Mouse (Mus musculus) natural killer cell, adult 2 months (primary cell): Measurements from ENCODE around the gene Tram2.

Source experiments
- DNase-seq, 2 experiments: peaks; one replicate each; pipeline ENCODE4 v3.0.0; 2022; ENCODE audit warnings: low spot score in 2 of 2

Gene Tram2

GRCm38 (mm10) chr1:21014463-21014862, 64.6 kb downstream of the Tram2 start:
- no peak for DNase-seq

DNA sequence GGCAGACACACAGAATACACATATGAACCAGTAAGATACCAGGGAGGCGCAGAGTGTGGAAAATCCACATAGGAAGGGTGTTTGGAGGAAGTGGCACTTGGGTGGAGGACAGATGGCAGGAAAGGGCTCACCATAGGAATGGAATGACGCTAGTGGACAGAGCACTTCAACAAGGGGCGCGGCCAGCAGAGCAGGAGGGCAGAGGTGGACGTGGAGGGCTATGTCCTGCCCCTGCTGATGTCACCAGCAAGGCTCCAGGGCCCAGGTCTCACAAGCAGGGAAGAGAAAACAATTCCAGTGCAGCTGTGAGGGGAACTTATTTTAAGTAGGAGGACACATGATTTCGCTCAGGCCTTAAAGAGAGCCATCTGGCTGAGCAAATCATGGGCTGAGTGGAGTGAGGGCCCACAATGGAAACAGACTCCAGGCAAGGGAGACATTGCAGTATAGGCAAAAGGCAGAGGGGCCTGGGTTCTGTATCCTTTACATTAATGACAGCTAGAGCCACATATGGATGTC, 68.7 kb downstream of the Tram2 start:
- no peak for DNase-seq

DNA sequence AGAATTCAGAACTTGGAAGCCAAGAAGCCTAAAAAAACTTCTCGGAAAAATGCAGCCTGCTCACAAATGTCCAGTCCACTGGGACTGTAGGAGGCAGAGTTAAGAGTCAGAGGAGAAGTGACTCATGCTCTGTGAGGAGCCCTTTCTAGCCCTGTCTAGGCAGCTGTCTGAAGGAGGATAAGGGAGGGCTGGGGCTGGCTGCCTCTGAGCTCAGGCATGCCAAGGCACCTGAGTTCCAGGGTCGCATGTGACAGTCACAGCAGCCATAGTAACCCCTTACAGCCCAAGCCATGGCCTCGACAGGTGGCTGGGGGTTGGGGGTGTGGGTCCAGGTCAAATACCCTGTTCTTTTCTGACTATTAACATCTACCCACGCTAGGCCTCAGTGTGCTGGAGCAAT, 70.1 kb downstream of the Tram2 start:
- DNase-seq, result no peak

DNA sequence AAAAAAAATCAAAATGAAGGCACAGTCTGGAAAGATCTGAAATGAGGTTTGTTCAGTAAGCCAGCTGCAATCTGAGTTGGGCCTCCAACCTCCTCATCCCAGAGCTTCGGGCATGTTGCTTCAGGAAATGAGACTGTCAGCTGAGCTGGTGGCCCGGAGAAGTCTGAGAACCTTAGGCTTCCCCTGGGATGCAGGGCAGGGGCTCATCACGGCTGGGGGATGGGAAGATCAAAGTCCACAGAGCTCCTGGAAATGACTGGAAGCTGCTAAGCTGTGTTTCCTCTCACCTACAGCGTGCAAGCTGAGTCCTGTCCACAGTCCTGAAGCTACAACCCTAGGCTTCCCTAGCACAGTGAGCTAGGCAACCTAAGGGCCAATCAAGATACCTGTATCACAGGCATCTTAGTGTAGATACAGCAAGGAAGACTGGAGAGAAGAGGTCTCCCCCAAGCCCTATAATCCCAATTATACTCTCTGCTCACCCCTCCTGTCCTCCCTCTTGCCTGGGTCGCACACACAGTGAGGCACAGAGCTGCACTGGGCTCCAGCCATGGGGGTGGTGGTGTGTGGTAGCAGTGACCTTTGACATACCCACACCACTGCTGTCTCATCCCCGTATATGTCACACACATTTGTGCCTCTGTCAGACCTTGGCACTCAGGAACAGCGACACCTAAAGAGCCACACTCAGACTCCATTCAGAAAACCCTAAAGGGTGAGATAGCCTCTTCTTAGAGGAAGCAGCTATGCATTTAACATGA, 70.9 kb downstream of the Tram2 start:
- no peak for DNase-seq

DNA sequence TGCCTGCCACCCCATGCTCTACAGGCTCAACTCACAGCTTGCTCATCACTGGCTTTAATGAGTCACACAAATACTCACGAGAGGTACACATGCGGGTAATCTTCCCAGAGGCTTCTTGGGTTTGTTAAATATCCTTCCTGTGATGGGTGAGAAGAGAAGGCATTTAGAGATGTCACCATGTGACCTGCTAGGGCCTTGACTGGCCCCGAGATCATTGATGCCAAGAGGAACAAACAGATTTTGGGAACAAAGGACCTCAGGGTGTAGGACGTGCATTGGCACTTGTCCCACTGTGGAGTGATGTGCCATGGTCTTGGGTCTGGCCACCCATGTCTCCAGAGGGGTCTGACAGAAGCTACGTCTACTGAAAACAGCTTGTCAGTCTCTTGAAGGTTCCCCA, 72.3 kb downstream of the Tram2 start:
- DNase-seq, result no peak

- DNase-seq, result no peak
These were observed 74.4 kb downstream of the Tram2 start for GRCm38 (mm10) chr1:21004596-21004995.

- no peak for DNase-seq
These were observed 76.5 kb downstream of the Tram2 start for GRCm38 (mm10) chr1:21002246-21003142.

- no peak for DNase-seq
These were observed 81.1 kb downstream of the Tram2 start for GRCm38 (mm10) chr1:20997881-20998389.

DNA sequence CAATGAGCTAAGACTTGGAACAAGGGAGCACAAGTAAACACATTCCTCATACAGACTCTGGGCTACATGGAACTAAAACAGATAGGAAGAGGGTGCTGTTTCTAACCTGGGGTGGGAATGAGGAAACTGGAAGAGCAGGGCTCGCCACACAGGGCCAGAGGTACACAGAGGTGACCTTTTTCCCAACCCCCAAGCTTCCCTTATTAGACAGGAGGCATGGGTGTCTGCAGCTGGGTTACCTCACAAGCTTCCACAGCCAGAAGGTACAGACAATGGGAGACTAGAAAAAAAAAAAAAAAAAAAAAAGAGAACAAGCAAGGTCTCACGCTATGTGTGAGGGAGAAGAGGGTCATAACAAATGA, 81.7 kb downstream of the Tram2 start:
- no peak for DNase-seq

DNA sequence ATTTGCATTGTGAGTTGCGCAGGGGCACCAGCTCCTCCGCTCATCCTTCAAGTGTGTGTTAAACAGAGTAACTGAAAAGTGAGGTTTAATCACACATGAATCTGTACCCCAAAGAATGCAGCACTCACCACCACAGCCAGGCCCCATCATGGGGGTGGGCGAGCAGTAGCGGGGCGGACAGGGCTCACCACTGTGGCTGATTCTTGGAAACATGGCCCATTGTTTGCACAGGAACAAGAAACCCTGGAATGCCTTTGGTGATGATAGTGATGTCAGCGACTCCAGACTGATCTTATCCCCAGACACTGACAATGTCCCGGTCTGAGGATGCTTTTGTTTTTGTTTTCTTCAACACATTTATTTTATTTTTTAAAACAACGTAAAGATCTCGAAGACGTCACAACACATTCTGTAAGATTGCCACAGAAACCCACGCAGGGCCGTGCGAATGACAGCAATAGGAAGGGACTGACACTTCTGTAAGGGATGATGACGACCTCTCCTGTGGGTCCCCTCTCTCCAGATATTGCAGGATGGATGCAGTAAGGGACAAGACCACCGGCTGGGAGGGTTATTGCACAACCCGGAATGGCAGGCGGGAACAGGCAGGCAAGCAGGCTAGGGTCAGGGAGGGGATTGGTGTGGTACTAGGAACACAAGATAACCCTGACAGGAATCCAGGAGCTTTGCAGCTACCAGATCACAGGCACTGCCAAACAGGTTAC, 82.3 kb downstream of the Tram2 start:
- DNase-seq, result no peak

DNA sequence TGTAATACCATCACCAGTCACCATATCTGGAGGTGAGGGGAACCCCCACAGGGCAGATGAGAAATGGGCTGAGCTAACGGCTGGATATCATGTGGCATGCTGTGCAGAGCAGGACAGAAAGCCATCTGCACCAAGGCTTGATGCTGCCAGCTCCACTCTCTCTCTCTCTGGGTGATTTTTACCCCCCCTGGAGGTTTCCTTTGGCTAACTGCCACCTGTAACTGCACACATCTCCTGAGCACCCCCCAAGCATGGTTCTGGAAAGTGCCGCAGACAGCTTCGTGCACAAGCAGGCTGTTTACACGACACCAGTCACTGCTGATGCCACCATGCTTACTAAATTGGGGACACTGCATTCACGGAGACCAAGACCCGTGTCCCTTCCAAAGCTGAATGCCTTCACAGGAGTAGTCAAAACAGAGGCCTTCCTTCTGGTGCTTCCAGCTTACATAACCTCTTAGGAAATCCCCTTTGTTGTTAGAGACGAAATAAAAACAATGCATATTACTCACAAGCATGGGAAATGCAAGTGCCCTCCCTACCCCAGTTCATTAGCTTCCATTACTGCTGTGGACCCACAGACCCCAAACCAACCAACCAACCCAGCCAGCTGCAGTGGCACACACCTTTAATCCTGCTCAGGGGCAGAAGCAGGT, 83.6 kb downstream of the Tram2 start:
- no peak for DNase-seq

GRCm38 (mm10) chr1:20994338-20994737, 84.7 kb downstream of the Tram2 start:
- DNase-seq, result no peak

- DNase-seq, result no peak
These were observed 85.3 kb downstream of the Tram2 start for GRCm38 (mm10) chr1:20993690-20994089.

DNA sequence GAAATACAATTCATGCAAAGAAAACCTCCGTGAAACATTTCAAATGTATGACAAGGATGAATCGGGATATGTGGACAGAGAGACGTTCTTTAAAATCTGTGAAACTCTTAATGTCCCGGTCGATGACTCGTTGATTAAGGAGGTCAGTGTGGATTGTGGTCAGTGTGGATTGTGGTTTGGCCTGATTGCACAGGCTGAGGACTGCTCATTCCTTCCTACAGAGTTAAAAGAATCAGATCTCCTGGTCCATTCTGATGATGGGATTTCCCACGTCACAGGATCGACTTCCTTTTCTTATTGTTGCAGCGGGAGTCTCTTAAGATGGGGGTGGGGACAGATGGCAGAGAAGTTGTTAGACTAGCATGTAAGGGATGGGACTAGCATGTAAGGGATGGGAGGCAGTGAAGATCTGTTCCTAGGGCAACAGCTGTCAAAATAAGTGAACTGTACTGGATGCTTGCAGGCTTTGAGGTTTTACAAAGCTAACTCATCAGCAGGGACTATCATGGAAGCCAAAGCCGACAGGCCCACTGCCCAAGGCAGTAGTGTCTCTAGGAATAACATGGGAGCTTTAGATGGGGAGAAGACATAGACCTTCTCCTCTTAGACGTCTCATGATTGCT, 89.5 kb downstream of the Tram2 start:
- DNase-seq, result no peak

GRCm38 (mm10) chr1:20986378-20987056, 92.5 kb downstream of the Tram2 start:
- no peak for DNase-seq

DNA sequence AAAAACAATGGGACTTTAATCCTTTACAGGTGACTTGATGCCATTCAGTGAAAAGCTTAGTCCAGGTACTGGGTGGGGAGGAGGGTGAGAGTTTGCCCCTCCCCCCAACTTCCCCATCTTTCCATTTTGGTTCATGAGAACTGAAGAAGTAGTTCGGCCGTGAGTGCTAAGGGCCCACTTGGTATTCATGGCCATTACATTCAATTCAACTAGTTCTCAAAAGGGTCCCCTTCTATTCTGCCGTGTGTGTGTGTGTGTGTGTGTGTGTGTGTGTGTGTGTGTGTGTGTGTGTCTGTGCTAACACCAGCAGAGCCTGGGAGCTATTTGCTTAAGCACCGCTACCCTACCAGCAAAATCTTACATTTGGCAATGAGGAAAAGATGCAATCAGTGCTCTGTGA, 94.4 kb downstream of the Tram2 start:
- no peak for DNase-seq

DNA sequence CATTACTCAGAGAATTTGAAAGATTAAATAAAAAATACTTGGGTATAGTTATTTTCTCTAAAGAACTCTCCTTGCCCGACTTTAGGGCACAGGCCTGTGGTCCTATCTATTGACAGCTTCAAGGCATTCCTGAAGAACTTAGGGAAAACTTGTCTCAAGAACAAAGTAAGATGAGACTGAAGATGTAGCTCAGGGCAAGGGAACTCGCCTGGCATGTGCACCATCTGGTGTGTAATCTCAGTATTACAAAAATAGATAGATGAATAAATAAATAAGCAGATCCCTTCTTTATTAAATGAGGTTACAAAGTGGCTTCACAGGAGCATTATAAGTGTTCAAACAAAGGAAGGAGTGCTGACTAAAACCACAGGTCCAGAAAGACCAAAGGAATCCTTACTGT, 94.9 kb downstream of the Tram2 start:
- DNase-seq, result no peak

DNA sequence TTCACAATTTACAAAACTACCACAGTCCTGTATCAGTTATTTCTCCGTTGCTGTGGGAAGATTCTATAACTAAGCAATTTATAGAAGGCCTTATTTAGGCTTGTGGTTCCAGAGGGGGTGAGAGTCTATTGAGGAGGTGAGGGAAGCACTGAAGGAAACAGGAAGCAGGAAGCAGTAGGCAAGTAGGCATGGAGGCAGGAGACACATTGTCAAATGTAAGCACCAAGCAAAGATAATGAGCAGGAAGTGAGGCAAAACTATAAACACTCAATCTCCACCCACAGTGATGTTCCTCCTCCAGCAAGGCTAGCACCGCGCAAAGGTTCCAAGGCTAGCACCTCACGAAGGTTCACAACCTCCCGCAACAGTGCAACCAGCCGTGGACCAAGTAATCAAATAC, 97.3 kb downstream of the Tram2 start:
- DNase-seq, result no peak

DNA sequence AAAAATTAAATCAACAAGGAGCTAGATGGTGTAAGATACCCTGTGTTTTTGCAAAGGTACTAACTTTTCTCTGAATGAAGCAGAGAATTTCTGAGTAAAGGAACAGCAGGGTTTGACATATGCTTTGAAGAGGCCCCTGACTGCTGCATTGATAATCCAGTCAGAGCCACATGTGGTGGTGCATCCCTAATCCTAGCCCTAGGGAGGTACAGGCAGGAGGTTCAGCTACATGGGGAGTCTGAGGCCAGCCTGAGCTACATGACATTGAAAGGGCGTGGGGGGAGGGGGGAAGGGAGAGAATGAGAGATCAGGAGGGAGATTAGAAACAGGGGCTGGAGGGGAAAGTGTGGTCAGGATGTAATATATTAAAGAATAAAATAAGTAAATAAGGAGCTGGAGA, 98.5 kb downstream of the Tram2 start:
- DNase-seq, result no peak

- no peak for DNase-seq
These were observed 104.5 kb downstream of the Tram2 start for GRCm38 (mm10) chr1:20974341-20975135.
